Mouse (Mus musculus): ENCODE data around the gene Mtch1.
"Not testable (repeated sequence)": the region's sequence is repeated elsewhere in the genome, so short reads cannot be mapped to it uniquely, and the experiment has no call there.

Gene Mtch1

DNA sequence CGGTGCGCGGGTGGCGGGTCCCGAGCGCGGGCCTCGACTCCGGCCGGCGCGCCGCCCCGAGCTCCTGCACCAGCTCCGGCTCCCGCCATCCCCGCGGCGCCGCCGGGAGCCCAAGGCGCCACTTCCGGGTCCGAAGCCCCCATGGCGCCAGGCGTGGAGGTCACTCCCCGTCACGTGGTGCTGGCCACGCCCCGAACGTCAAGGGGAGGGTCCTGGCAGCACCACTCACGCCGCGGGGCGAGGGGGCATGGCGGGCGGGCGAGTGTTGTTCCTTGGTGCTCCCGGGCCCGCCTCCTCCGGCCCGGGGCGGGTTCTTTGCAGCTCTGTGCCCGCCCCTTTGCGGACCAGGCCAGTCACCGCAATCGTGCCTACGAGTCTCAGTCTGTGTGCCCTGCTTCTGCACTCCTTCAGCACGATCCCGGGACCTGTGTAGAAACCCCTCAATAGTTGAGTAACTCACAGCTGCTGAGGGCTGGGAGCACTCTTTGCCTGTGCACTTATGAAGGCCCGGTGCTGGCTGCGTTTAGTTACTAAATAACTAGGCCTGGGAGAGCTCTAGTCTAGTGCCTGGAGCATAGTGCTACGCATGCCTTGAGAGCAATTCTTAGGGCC lies at the start of gene Mtch1:
TSS of gene Mtch1 (minus strand) at position 290 of the 612 bp plus-strand sequence.
- DNase-seq (ENCODE audit: low spot score) = peak; percentile 99

GRCm38 (mm10) chr17:29396821-29397242 lies 49.1 kb upstream of the Mtch1 start:
- peak; percentile 89 for DNase-seq (ENCODE audit: low spot score)

GRCm38 (mm10) chr17:29396056-29396799 lies 48.5 kb upstream of the Mtch1 start:
- no peak for DNase-seq (ENCODE audit: low spot score)

- peak; percentile 76 for DNase-seq (ENCODE audit: low spot score)
Observed at GRCm38 (mm10) chr17:29395381-29395780, 47.6 kb upstream of the Mtch1 start.

- DNase-seq (ENCODE audit: low spot score) = not testable (repeated sequence)
Observed at GRCm38 (mm10) chr17:29394761-29395160, 47.0 kb upstream of the Mtch1 start.

DNA sequence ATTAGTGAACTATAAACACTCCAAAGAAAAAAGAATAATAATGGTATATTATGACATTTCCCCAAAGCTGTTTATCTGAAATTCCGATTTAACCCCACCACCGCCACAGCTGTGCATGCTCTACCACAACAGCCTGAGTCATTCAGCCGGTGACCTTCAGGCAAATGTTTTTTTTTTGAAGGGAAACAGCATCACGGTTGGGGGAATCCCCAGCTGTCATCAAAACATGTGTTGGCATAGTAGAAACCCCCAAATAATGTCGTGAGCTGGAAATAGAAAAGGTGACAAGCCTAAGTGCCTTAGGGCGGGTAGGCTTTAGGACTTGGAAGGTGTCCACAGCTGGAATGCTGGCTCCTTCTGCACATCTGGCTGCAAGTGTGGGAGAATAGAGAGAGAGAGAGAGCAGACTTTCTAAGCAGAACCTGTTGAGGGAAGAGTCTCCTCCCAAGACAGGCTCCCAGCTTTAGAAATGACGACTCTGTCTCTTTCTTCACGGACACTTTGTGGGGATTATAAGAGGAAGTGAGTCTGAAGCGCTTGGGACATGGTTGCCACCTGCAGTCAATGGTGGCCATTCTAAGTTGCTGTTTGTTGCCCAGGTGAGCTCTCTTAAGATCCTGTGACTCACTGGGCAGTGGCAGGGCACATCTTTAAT lies 46.5 kb upstream of the Mtch1 start:
- peak; percentile 55 for DNase-seq (ENCODE audit: low spot score)

DNA sequence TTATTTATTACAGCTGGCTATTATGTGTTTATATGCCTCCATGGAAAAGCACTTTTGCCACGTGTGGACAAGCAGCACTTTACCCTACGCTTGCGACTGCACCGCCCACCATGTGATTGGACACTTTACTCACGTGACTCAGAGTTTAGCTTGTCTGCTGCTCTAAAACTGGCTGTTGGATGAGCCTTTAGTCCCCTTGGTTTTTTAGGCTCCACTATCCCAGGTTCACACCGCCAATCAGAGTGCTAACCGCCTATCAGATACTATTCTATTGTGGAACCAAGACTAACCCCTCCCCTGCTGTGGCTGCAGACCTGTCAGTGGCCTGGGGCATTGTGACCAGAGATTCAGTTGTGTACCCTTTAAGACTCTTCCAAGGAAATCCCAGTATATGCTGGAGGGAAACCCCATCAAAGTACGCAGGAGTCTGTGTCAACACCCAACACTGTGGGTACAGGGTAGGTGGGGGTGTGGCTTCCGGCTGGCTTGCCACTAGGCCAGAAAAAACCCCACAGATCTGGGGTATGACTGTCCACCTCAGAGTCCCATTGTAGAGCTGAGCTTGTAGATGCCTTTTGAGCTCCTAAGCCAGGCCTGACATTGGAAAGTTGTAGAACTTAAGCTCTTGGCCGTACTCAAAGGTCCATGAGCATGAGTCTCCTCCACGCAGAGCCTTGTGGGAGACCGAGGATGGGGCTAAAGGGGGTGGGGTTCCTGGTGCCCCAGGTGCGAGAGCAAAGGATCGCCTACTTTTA lies 45.8 kb upstream of the Mtch1 start:
- peak; percentile 55 for DNase-seq (ENCODE audit: low spot score)

DNA sequence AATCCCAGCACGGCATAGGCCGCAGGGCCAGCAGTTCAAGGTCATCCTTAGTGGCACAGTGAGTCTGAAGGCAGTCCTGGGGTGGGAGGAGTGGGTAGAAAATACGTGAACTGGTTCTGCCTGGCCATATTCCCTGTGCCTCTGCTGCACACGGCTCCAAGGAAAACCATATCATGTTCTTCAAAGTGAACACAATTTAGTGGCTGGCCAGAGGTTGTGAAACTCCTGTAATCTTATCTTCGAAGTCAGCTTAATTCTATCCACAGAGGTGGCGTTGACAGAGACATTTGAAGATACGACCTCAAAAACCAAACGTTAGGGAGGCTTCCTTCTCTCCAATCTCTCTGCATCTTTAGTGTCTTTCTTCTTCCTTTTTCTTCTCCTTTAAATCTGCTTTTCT lies 43.5 kb upstream of the Mtch1 start:
- no peak for DNase-seq (ENCODE audit: low spot score)

- no peak for DNase-seq (ENCODE audit: low spot score)
Observed at GRCm38 (mm10) chr17:29388978-29389377, 41.2 kb upstream of the Mtch1 start.

DNA sequence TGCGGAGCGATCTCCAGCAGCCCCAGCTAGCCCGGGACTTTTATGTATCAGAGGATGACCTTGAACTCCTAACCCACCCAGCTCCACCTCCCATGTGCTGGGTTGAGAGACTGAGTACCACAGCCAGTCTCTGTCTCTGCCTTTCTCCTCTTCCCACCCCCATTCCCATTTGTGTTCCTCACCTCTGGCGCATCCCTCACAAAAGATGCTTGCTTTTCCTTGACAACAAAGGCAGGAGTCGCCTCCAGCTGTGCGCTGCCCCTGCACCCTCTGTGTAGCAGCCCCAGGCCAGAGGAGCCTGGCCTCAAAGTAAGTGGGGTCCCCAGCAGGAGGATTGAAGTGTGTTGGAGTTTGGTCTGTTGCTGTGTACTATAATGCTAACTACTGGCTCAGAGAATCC lies 38.0 kb upstream of the Mtch1 start:
- DNase-seq (ENCODE audit: low spot score) = no peak

GRCm38 (mm10) chr17:29384850-29385438 lies 37.2 kb upstream of the Mtch1 start:
- DNase-seq (ENCODE audit: low spot score) = peak; percentile 59

DNA sequence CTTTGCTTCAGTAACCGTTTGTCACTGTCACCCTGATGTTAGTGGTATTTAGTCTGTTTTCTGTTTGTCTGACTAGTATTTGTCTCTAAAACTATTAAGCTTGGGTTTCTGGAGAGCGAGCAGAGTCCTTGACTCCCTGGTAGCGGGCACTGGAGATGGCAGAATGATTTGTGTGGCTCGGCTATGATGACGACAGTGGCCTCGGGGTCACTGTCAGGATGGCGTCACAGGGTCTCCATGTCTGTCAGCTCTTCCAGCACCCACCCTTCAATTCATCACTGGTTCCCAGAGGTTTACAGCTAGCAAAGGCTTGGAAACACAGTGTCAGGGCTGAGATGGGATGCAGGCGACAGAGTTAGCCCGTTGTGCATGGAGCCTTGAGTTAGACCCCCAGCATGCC lies 36.2 kb upstream of the Mtch1 start:
- DNase-seq (ENCODE audit: low spot score) = no peak

DNA sequence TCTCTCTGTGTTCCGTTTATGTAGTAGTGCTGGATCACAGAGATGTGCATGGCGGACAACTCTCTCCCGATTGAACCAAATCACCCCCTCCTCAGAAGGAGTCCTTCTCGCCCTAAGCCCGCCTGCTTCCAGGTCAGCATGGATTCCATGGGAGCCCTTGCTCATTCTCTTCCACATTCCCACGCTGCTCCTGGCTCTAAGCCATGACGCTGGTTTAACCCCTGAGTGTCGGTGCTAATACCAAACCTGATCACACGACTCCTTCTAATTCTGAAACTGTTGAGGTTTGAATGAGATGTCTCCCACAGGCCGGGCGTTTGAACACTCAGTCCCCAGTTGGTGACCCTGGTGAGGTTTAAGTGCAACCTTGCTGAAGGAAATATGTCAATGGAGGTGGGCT lies 34.7 kb upstream of the Mtch1 start:
- DNase-seq (ENCODE audit: low spot score) = no peak

GRCm38 (mm10) chr17:29381472-29381871 lies 33.7 kb upstream of the Mtch1 start:
- DNase-seq (ENCODE audit: low spot score) = peak; percentile 83

- DNase-seq (ENCODE audit: low spot score) = no peak
Observed at GRCm38 (mm10) chr17:29380241-29380640, 32.5 kb upstream of the Mtch1 start.

GRCm38 (mm10) chr17:29378056-29378455 lies 30.3 kb upstream of the Mtch1 start:
- DNase-seq (ENCODE audit: low spot score) = no peak

GRCm38 (mm10) chr17:29375871-29376270 lies 28.1 kb upstream of the Mtch1 start:
- DNase-seq (ENCODE audit: low spot score) = no peak

DNA sequence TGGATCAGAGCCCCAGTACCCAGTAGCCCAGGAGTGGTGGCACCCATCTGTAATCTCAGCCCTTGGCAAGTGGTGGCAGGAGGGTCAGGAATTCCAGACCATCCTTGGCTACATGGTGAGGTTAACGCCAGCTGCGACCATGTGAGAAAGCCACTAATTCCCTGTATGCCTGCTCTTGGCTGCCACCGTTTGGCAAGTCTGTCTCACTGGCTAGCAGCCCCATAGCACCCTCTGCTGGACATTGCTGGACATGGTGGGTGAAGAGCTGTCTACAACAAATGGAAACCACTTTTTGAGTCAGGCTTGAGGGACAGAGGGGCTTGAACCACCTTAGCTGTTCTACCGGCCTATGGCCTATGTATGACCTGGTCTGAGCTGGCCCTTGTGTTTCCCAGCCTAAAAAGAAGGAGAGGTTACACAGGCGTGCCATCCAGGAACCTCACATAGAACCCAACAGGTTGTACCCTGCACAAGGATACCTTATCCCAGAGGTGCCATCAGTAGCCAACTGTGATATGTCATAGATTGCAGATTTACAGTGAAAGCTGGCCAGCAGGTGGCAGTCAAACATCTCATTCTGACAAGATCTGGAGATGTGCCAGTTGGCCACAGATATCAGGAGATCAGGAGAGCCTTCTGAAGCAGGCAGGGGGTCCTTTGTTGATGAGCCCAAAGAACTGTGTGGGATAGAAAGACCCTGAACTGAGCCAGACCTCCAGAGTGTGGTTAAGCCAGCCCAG lies 23.4 kb upstream of the Mtch1 start:
- peak; percentile 93 for DNase-seq (ENCODE audit: low spot score)

DNA sequence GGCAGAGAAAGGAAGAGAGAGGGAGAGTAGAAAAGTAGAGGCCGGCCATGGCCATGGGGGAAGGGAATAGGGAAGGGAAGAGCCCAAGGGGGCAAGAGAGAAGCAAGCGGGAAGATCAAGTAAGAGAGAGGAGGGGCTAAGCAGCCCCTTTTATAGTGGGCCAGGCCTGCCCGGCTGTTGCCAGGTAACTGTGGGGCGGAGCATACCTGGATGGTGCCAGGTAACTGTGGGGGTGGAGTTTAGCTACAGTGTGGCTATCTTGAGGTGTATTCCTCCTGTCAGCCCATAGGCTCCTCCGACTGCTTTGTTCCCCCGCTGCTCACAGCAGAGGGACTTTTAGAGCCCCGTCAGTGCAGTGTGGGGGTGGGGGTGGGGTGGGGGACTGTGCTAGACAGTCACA lies 21.0 kb upstream of the Mtch1 start:
- peak; percentile 56 for DNase-seq (ENCODE audit: low spot score)

DNA sequence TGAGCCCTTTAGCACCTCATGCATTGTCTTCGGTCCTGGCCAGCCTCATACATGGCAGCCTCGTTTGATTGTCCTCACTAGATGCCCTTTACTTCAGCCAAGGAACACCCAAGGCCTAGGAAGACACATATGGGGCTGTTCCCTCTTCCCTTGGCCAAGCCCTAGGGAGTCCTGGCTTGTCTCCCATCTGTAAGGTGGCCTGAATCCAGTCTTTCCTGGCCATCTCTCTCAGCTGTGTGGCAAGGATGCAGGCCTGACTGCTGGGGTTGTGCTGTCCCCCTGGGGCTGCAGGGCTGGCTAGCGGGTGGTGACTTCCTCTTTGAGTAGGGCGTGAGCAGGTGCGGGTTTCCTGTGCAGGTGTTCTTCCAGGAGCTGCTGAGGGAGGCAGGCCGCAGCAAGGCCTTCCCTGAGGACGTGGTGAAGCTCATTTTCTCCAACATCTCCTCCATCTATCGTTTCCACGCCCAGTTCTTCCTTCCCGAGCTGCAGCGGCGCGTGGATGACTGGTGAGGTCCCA lies 17.4 kb upstream of the Mtch1 start:
- no peak for DNase-seq (ENCODE audit: low spot score)

DNA sequence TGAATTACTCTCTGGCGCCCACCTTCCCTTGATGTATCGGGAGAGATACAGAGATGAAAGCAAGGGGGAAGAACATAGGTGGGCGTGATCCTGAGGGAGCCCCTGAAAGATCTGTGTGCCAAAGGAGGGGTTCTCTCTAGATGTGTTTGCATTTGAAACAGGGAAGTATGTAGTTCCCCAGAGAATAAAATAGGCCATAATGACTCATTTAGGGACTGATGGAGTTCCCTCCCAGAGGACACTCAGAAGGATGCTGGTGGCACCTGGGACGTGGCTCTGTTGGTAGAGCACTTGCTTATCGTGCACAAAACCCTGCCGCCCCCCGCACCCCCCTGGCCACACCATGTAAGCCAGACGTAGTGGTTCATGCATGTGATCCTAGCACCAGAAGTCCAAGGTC lies 15.4 kb upstream of the Mtch1 start:
- DNase-seq (ENCODE audit: low spot score) = no peak
